Comparison of ENCODE assay signal across 14 mouse cellular contexts in the genomic region with DNA sequence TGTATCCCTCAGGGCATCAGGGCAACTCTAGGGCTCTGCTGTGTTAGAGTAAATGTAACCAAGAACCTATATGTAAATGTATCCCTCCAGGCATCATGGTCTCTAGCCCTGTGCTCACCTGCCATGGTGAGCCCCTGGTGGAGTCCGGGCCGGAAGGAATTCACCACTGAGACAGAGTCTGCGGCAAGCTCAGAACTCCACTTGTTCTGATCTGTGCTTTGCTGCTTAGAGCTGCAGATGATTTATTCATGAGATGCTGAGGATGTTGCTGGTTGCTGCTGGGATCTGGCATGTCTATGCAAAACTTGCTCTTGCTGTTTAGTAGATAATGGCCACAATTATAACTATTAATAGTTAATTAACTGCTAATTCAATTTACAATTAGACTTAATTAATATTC.
"Had no signal": no experiment of that assay in that cellular context is flagged by ENCODE, and none has a peak within 500 bp of the region (broad histone marks: within the 10 kb centered on the region; RNA-seq: fewer than 3 reads in every experiment).

No protein-coding gene starts in this region.

- H3K9me3 ChIP-seq: limb, embryonic 13.5 days; stomach, embryonic 15.5 days had no signal

- H3K4me3 ChIP-seq: limb, embryonic 13.5 days; stomach, embryonic 15.5 days had no signal

- H3K27me3 ChIP-seq: limb, embryonic 13.5 days; stomach, embryonic 15.5 days had no signal

- DNase-seq: kidney, adult 11 months; kidney, adult 9 months; kidney, postnatal 36 days; layer of hippocampus, adult 9-11 months; left cerebral cortex, postnatal 4 days; lung, adult 18-20 months; lung, postnatal 36 days; right cerebral cortex, postnatal 14 days; thymus, adult 2 months; thymus, postnatal 36 days had no signal

- H3K27ac ChIP-seq: kidney, postnatal 0 days; limb, embryonic 13.5 days; liver, embryonic 14.5 days; stomach, embryonic 15.5 days had no signal

- H3K4me2 ChIP-seq: limb, embryonic 13.5 days; stomach, embryonic 15.5 days had no signal

- H3K4me1 ChIP-seq: limb, embryonic 13.5 days; stomach, embryonic 15.5 days had no signal

- H3K36me3 ChIP-seq: limb, embryonic 13.5 days; stomach, embryonic 15.5 days had no signal

- H3K9ac ChIP-seq: limb, embryonic 13.5 days; liver, embryonic 14.5 days; stomach, embryonic 15.5 days had no signal
